Mouse (Mus musculus) intestine, embryonic 14.5 days (tissue): ENCODE measurements around the gene Plcg2. TPM values are rescaled to one million over a fixed set of nuclear protein-coding genes. Genes with fewer than 3 reads are reported as not detected.

Source experiments
- ATAC-seq: fragments of 200-750 bp; cut with Nextera tagmentation; replicated peaks from 2 replicates; pipeline ENCODE4 v1.8.0; 2017; ENCODE audit warnings: low read depth, moderate number of reproducible peaks, moderate TSS enrichment, moderate library complexity; ENCODE audit not compliant: low FRiP score, low TSS enrichment
- DNase-seq: peaks from one replicate; pipeline ENCODE4 v3.0.0-alpha.2; 2018; ENCODE audit warnings: low spot score
- H3K27ac ChIP-seq: fragments of 300-500 bp; sonication (generic); 2 replicates; pipeline ENCODE4 v1.5.1; 2014; ENCODE audit warnings: low read depth, mild to moderate bottlenecking, control low read depth
- H3K27me3 ChIP-seq: fragments of 300-500 bp; sonication (generic); replicated peaks from 2 replicates; pipeline ENCODE4 v1.6.1; 2014; ENCODE audit warnings: low read length, control low read depth; ENCODE audit not compliant: control insufficient read depth, insufficient read depth
- H3K36me3 ChIP-seq: fragments of 300-500 bp; sonication (generic); 2 replicates; pipeline ENCODE4 v1.6.1; 2014; ENCODE audit warnings: low read length, control low read depth; ENCODE audit not compliant: control insufficient read depth, insufficient read depth
- H3K4me1 ChIP-seq: fragments of 300-500 bp; sonication (generic); replicated peaks from 2 replicates; pipeline ENCODE4 v1.6.1; 2014; ENCODE audit warnings: low read length, control low read depth, mixed read lengths; ENCODE audit not compliant: control insufficient read depth, insufficient read depth
- H3K4me2 ChIP-seq: fragments of 300-500 bp; sonication (generic); 2 replicates; pipeline ENCODE4 v1.6.1; 2014; ENCODE audit warnings: low read length
- H3K4me3 ChIP-seq: fragments of 300-500 bp; sonication (generic); 2 replicates; pipeline ENCODE4 v1.5.1; 2014; ENCODE audit warnings: low read depth, low read length, control low read depth, mixed read lengths
- H3K9ac ChIP-seq: fragments of 300-500 bp; sonication (generic); 2 replicates; pipeline ENCODE4 v1.6.1; 2014; ENCODE audit warnings: mild to moderate bottlenecking, low read length
- H3K9me3 ChIP-seq: fragments of 300-500 bp; sonication (generic); 2 replicates; pipeline ENCODE4 v1.6.1; 2016; ENCODE audit warnings: low read length, control low read depth; ENCODE audit not compliant: control insufficient read depth
- WGBS: fragments of 180-500 bp; shearing (Covaris S2); extraction: QIAGEN DNeasy Blood & Tissue Kit; methylation state at CpG from one replicate; pipeline ENCODE4 v1.1.7; 2014; 5-methylcytosine and 5-hydroxymethylcytosine counted together
- polyA plus RNA-seq: library from polyadenylated mRNA; unstranded; fragments of >200 nt; fragmentation: Nextera tagmentation; extraction: Ambion mirVana; gene quantifications from 2 replicates; pipeline ENCODE4 v1.2.1, GENCODE M21; 2014

Plcg2 gene
- polyA plus RNA-seq, 1 experiment from 2014 or later, result 3.2 TPM

- ATAC-seq (0 out of 2 replicates have a peak, but pooled peaks have one; percentile 18), DNase-seq (peak; percentile 75)
- no peak overlapping the region for H3K27ac ChIP-seq
- peaks cover 4% of the 10 kb centered on the region; the same call in 1 of the 2 replicates for H3K36me3 ChIP-seq
- WGBS, result 42% methylated on average over 5 of the region's 5 CpGs
- H3K27me3 ChIP-seq, result no peaks in the 10 kb centered on the region
- H3K4me1 ChIP-seq, result peaks cover 6% of the 10 kb centered on the region; the same call in 1 of the 2 replicates
- no peak overlapping the region for H3K4me2 ChIP-seq
- H3K9ac ChIP-seq, result no peak overlapping the region
- no peaks in the 10 kb centered on the region for H3K9me3 ChIP-seq
- H3K4me3 ChIP-seq, result no peak overlapping the region
These were observed 32.8 kb upstream of the Plcg2 start for GRCm38 (mm10) chr8:117465250-117465649.

DNA sequence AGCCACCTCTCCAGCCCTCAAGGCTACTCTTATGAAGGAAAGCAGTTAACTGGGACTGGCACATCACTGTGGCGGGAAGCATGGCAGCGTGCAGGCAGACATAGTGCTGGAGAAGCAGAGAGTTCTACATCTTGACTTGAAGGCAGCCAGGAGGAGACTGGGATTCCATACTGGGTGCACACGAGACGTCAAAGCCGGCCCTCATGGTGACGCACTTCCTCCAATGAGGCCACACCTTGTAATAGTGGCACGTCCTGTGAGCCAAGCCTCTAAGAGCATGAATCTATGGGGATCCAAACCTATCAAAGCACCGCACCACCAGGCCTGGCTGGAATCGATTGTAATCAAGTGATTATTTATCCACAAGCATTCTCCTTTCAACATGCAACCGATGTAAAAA, 30.6 kb upstream of the Plcg2 start:
- H3K36me3 ChIP-seq, result no peaks in the 10 kb centered on the region
- ATAC-seq, result no peak
- no peak for DNase-seq
- H3K9ac ChIP-seq, result no peak overlapping the region
- H3K4me1 ChIP-seq, result peaks cover 13% of the 10 kb centered on the region
- no peak overlapping the region for H3K4me3 ChIP-seq
- H3K9me3 ChIP-seq, result no peaks in the 10 kb centered on the region
- H3K27ac ChIP-seq, result no peak overlapping the region
- H3K27me3 ChIP-seq, result no peaks in the 10 kb centered on the region
- H3K4me2 ChIP-seq, result no peak overlapping the region
- WGBS, result 83% methylated on average over 10 of the region's 10 CpGs

DNA sequence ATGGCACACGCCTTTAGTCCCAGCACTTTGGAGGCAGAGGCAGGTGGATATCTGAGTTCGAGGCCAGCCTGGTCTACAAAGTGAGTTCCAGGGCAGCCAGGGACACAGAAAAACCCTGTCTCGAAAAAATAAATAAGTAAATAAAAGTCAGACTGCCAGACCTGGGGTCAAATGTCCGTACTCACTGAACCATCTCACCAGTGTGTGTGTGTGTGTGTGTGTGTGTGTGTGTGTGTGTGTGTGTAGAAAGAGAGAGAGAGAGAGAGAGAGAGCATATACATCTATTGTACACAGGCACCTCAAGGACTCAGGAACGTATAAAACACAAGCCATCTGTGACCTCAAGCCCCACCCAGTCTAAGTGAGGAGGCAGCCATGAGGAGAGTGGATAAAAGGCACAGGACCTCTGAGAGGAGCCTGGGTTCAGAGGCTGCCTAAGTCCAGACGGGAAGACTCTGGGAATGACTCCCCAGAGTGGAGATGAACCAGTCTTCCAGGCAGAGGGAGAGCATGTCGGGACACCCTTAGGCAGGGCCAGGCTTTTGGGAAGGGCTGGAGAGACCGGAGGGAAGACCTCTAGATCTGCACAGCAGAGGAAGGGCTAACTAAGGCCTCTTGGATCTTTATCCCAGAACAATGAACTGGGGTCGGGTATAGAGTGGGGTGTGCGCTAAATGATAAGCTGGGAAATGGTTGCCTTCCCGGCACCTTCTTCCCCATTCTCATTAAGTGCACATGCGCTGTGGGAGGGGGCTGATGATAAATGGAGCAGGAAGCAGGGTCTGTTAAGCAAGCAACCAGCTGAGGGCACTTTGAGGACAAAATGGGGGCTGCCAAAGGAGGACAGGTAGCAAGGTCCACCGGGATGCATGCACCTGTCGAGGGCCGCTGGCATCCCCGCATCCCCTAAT, 28.4 kb upstream of the Plcg2 start:
- H3K4me1 ChIP-seq, result peaks cover 13% of the 10 kb centered on the region
- H3K9ac ChIP-seq, result 0 out of 2 replicates have a peak overlapping the region, but pooled peaks have one; percentile 20
- H3K27me3 ChIP-seq, result no peaks in the 10 kb centered on the region
- H3K4me3 ChIP-seq, result no peak overlapping the region
- peak overlapping the region; percentile 49 for H3K4me2 ChIP-seq
- H3K9me3 ChIP-seq, result no peaks in the 10 kb centered on the region
- DNase-seq (no peak), ATAC-seq (peak; percentile 16)
- H3K36me3 ChIP-seq, result no peaks in the 10 kb centered on the region
- 30% methylated on average over 16 of the region's 16 CpGs for WGBS
- peak overlapping the region; percentile 51 for H3K27ac ChIP-seq

GRCm38 (mm10) chr8:117470342-117470781, 27.7 kb upstream of the Plcg2 start:
- H3K9ac ChIP-seq, result peak overlapping the region; percentile 20; the same call in 1 of the 2 replicates
- H3K36me3 ChIP-seq, result no peaks in the 10 kb centered on the region
- H3K4me2 ChIP-seq, result peak overlapping the region; percentile 49
- peaks cover 13% of the 10 kb centered on the region for H3K4me1 ChIP-seq
- ATAC-seq (peak; percentile 88), DNase-seq (peak; percentile 90)
- peak overlapping the region; percentile 4; the same call in 1 of the 2 replicates for H3K4me3 ChIP-seq
- 0% methylated on average over 8 of the region's 14 CpGs for WGBS
- H3K27ac ChIP-seq, result peak overlapping the region; percentile 51
- no peaks in the 10 kb centered on the region for H3K9me3 ChIP-seq
- no peaks in the 10 kb centered on the region for H3K27me3 ChIP-seq

GRCm38 (mm10) chr8:117471174-117471573, 26.9 kb upstream of the Plcg2 start:
- H3K9ac ChIP-seq, result no peak overlapping the region
- no peak overlapping the region for H3K4me2 ChIP-seq
- ATAC-seq, result no peak
- no peaks in the 10 kb centered on the region for H3K27me3 ChIP-seq
- no peaks in the 10 kb centered on the region for H3K9me3 ChIP-seq
- no peak overlapping the region for H3K4me3 ChIP-seq
- DNase-seq, result peak; percentile 89
- H3K4me1 ChIP-seq, result peaks cover 13% of the 10 kb centered on the region
- 20% methylated on average over 3 of the region's 3 CpGs for WGBS
- peak overlapping the region; percentile 51 for H3K27ac ChIP-seq
- no peaks in the 10 kb centered on the region for H3K36me3 ChIP-seq

- 72% methylated on average over 9 of the region's 9 CpGs for WGBS
- no peak overlapping the region for H3K27ac ChIP-seq
- no peak for ATAC-seq
These were observed 26.4 kb upstream of the Plcg2 start for GRCm38 (mm10) chr8:117471655-117472054.

GRCm38 (mm10) chr8:117472332-117472731, 25.8 kb upstream of the Plcg2 start:
- H3K4me2 ChIP-seq, result no peak overlapping the region
- 89% methylated on average over 4 of the region's 4 CpGs for WGBS
- DNase-seq (no peak), ATAC-seq (no peak)
- H3K27me3 ChIP-seq, result no peaks in the 10 kb centered on the region
- no peaks in the 10 kb centered on the region for H3K9me3 ChIP-seq
- peaks cover 13% of the 10 kb centered on the region for H3K4me1 ChIP-seq
- H3K9ac ChIP-seq, result no peak overlapping the region
- H3K4me3 ChIP-seq, result no peak overlapping the region
- no peak overlapping the region for H3K27ac ChIP-seq
- H3K36me3 ChIP-seq, result no peaks in the 10 kb centered on the region

More at GRCm38 (mm10) chr8:117471655-117472054, 26.4 kb upstream of the Plcg2 start:
- no peaks in the 10 kb centered on the region for H3K9me3 ChIP-seq
- H3K36me3 ChIP-seq, result no peaks in the 10 kb centered on the region
- no peak overlapping the region for H3K4me3 ChIP-seq
- no peak for DNase-seq
- no peak overlapping the region for H3K9ac ChIP-seq
- no peaks in the 10 kb centered on the region for H3K27me3 ChIP-seq
- no peak overlapping the region for H3K4me2 ChIP-seq
- peaks cover 13% of the 10 kb centered on the region for H3K4me1 ChIP-seq

GRCm38 (mm10) chr8:117474944-117475343, 23.1 kb upstream of the Plcg2 start:
- DNase-seq (peak; percentile 97), ATAC-seq (peak; percentile 30)
- 1% methylated on average over 5 of the region's 5 CpGs for whole genome bisulfite sequencing
- H3K27ac ChIP-seq, result no peak overlapping the region
- H3K4me1 ChIP-seq, result peaks cover 10% of the 10 kb centered on the region
- H3K9me3 ChIP-seq, result 0 out of 2 replicates have a peak, but pooled peaks cover 2% of the 10 kb centered on the region
- no peak overlapping the region for H3K9ac ChIP-seq
- no peaks in the 10 kb centered on the region for H3K27me3 ChIP-seq
- H3K36me3 ChIP-seq, result no peaks in the 10 kb centered on the region
- H3K4me2 ChIP-seq, result no peak overlapping the region
- no peak overlapping the region for H3K4me3 ChIP-seq
